In the genomic region with DNA sequence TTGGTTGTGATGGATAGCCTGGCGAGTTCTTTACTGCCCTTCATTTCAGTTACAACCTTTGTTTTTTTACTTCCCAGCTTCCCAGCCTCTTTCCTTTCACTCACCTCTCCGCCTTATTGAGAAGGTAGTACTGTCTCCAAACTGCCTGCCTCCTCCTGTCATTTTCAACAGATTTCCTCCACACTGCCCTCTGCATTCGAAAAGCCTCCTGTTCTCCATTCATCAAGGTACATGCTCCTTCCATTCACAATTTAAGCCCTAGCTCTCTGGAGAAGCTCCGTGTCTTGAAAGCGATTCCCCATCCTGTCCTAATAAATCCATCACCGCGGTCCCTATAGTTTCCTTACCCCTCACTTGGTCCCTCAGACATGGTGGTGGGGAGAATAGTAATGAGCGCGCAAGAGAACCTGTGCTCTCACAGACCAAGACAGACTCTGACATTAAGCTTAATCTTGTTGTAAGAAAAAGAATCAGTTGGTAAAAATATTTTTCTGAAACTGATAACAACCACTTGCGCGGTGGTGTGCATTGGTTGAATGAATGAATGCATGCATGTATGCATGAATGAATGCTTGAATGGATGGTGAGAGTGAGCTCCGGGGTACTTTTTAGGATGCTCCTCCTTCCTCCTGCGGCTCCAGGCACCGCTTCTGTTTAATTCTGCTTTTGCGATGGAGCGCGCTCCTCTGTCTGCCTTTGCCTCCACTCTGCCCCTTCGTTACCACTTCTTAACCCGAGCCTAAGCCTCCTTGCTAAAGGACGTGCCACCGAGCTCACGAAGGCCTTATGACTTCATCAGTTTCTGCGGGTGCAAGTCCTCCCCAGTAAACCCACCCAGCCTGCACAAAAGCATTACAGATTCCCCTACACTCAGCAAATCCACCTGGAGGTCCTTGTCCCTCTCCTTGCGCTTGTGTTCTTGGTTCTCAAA, we compare ENCODE assay signal across 8 mouse cellular contexts. TPM values are rescaled to one million over a fixed set of nuclear protein-coding genes. Genes with fewer than 3 reads are reported as not detected.
DNase-seq lines count a peak whose midpoint lies in the region; ATAC-seq and TF ChIP-seq lines count a peak whose summit lies in the region.

No protein-coding gene starts in this region.

- H3K27me3 ChIP-seq in embryonic facial prominence, embryonic 11.5 days (ENCODE audit: control insufficient read depth, insufficient read depth, low read length), result peaks cover 7% of the 10 kb centered on the region
- peaks cover 26% of the 10 kb centered on the region for H3K27me3 ChIP-seq in hindbrain, embryonic 13.5 days
- H3K27me3 ChIP-seq in midbrain, embryonic 14.5 days (ENCODE audit: control insufficient read depth, insufficient read depth, low read length), result peaks cover 9% of the 10 kb centered on the region; the same call in 1 of the 2 replicates

- DNase-seq in layer of hippocampus, adult 2 months (ENCODE audit: low spot score in 2 of 2), result no peak
- no peak for DNase-seq in layer of hippocampus, adult 9-10 months (ENCODE audit: low spot score)
- DNase-seq in embryonic facial prominence, embryonic 11.5 days (ENCODE audit: low spot score), result peak; percentile 31
- peak; percentile 61 for DNase-seq in midbrain, embryonic 14.5 days
- no peak for DNase-seq in spleen, adult 12 weeks (ENCODE audit: low spot score)

- H3K9ac ChIP-seq in embryonic facial prominence, embryonic 11.5 days (replicated peaks; ENCODE audit: low read length), result peak overlapping the region; percentile 41
- peak overlapping the region; percentile 72 for H3K9ac ChIP-seq in hindbrain, embryonic 13.5 days
- peak overlapping the region; percentile 38 for H3K9ac ChIP-seq in midbrain, embryonic 14.5 days (replicated peaks; ENCODE audit: low read length)

- peak overlapping the region; percentile 82 for H3K4me2 ChIP-seq in embryonic facial prominence, embryonic 11.5 days (ENCODE audit: low read depth, low read length)
- H3K4me2 ChIP-seq in hindbrain, embryonic 13.5 days, result peak overlapping the region; percentile 83
- H3K4me2 ChIP-seq in midbrain, embryonic 14.5 days (ENCODE audit: low read length), result peak overlapping the region; percentile 65

- H3K36me3 ChIP-seq in embryonic facial prominence, embryonic 11.5 days (replicated peaks; ENCODE audit: control insufficient read depth, insufficient read depth, low read depth, low read length), result no peaks in the 10 kb centered on the region
- no peaks in the 10 kb centered on the region for H3K36me3 ChIP-seq in hindbrain, embryonic 13.5 days
- H3K36me3 ChIP-seq in midbrain, embryonic 14.5 days (ENCODE audit: control insufficient read depth, insufficient read depth, low read length), result no peaks in the 10 kb centered on the region

- no peak for TF ChIP-seq CTCF in layer of hippocampus, adult 2 months (conservative IDR thresholded peaks at IDR 0.05)

- H3K9me3 ChIP-seq in embryonic facial prominence, embryonic 11.5 days (replicated peaks; ENCODE audit: control insufficient read depth, low read length), result no peaks in the 10 kb centered on the region
- no peaks in the 10 kb centered on the region for H3K9me3 ChIP-seq in hindbrain, embryonic 13.5 days
- no peaks in the 10 kb centered on the region for H3K9me3 ChIP-seq in midbrain, embryonic 14.5 days (ENCODE audit: control insufficient read depth, low read length)

- WGBS in embryonic facial prominence, embryonic 11.5 days, result 5% methylated on average over 24 of the region's 24 CpGs
- WGBS in hindbrain, embryonic 13.5 days, result 5% methylated on average over 24 of the region's 24 CpGs
- 5% methylated on average over 24 of the region's 24 CpGs for WGBS in midbrain, embryonic 14.5 days

- no peaks in the 10 kb centered on the region for H3K4me1 ChIP-seq in embryonic facial prominence, embryonic 11.5 days (ENCODE audit: control insufficient read depth, insufficient read depth, low read length)
- H3K4me1 ChIP-seq in hindbrain, embryonic 13.5 days (replicated peaks), result peaks cover 12% of the 10 kb centered on the region
- peaks cover 3% of the 10 kb centered on the region; the same call in 1 of the 2 replicates for H3K4me1 ChIP-seq in midbrain, embryonic 14.5 days (ENCODE audit: control insufficient read depth, insufficient read depth, low read length)

- H3K27ac ChIP-seq in layer of hippocampus, adult 2 months, result no peak overlapping the region
- H3K27ac ChIP-seq in embryonic facial prominence, embryonic 11.5 days (replicated peaks; ENCODE audit: low read depth, low read length), result no peak overlapping the region
- H3K27ac ChIP-seq in hindbrain, embryonic 13.5 days, result peak overlapping the region; percentile 40
- peak overlapping the region; percentile 42; the same call in 1 of the 2 replicates for H3K27ac ChIP-seq in midbrain, embryonic 14.5 days (replicated peaks; ENCODE audit: low read depth, low read length)

- peak overlapping the region; percentile 56 for H3K4me3 ChIP-seq in layer of hippocampus, adult 2 months
- H3K4me3 ChIP-seq in embryonic facial prominence, embryonic 11.5 days (ENCODE audit: low read depth, low read length), result peak overlapping the region; percentile 40
- peak overlapping the region; percentile 53 for H3K4me3 ChIP-seq in hindbrain, embryonic 13.5 days
- H3K4me3 ChIP-seq in midbrain, embryonic 14.5 days (replicated peaks; ENCODE audit: low read depth, low read length), result peak overlapping the region; percentile 47

- ATAC-seq in embryonic facial prominence, embryonic 11.5 days (replicated peaks; ENCODE audit: insufficient number of reproducible peaks, low FRiP score, low TSS enrichment, low read depth), result no peak
- peak; percentile 58; the same call in 1 of the 2 replicates for ATAC-seq in hindbrain, embryonic 13.5 days (ENCODE audit: low FRiP score)
- peak; percentile 48; the same call in 1 of the 2 replicates for ATAC-seq in midbrain, embryonic 14.5 days (ENCODE audit: low FRiP score, low TSS enrichment)
- ATAC-seq in CD4-positive, CD25-positive, alpha-beta regulatory T cell, adult 4 months, result no peak
- no peak for ATAC-seq in activated CD4-positive, CD25-positive, alpha-beta regulatory T cell, adult 4 months

RNA-seq across cellular contexts. Expression of a gene that starts 1.3 kb away (rescaled TPM):
- total RNA-seq in layer of hippocampus, adult 2 months (2021), result 1 to 10 TPM; 3.5 to 3.6 TPM
- polyA plus RNA-seq in embryonic facial prominence, embryonic 11.5 days (2014; fragmentation: Nextera tagmentation; extraction: Ambion mirVana), result 0.32 and 0.55 TPM in 2 replicates
- 4.8 and 6.9 TPM in 2 replicates for polyA plus RNA-seq in hindbrain, embryonic 13.5 days (2015; fragmentation: Nextera tagmentation; extraction: Ambion mirVana)
- polyA plus RNA-seq in midbrain, embryonic 14.5 days (2014; fragmentation: Nextera tagmentation; extraction: Ambion mirVana), result 6.2 and 7.6 TPM in 2 replicates
- not detected for polyA plus RNA-seq in CD4-positive, CD25-positive, alpha-beta regulatory T cell, adult 4 months (2017; shearing (Covaris generic))
- not detected for polyA plus RNA-seq in activated CD4-positive, CD25-positive, alpha-beta regulatory T cell, adult 4 months (2017; shearing (Covaris generic))

Comparison
In these comparisons a context has a peak if more than half of its experiments do, and no peak if none do; other contexts are left out.
1. DNase-seq: peak in embryonic facial prominence, embryonic 11.5 days (single experiment) and midbrain, embryonic 14.5 days (single experiment); none in layer of hippocampus, adult 2 months (0 of 2), layer of hippocampus, adult 9-10 months (single experiment) and spleen, adult 12 weeks (single experiment).
2. H3K27ac ChIP-seq: peak in hindbrain, embryonic 13.5 days (single experiment) and midbrain, embryonic 14.5 days (single experiment); none in layer of hippocampus, adult 2 months (single experiment) and embryonic facial prominence, embryonic 11.5 days (single experiment).
3. ATAC-seq: peak in hindbrain, embryonic 13.5 days (single experiment) and midbrain, embryonic 14.5 days (single experiment); none in embryonic facial prominence, embryonic 11.5 days (single experiment), CD4-positive, CD25-positive, alpha-beta regulatory T cell, adult 4 months (single experiment) and activated CD4-positive, CD25-positive, alpha-beta regulatory T cell, adult 4 months (single experiment).
4. Peak in every context shown above with its lines, with median percentiles within 50 percentile points of each other: H3K4me3 ChIP-seq, H3K4me2 ChIP-seq and H3K9ac ChIP-seq.